Mouse (Mus musculus) limb, embryonic 14.5 days (tissue): ENCODE results near the gene Srrt. TPM values are rescaled to one million over a fixed set of nuclear protein-coding genes. Genes with fewer than 3 reads are reported as not detected.
A peak's percentile ranks its signal among the peaks of the same experiment; 100 is the strongest.

Experiments
- ATAC-seq: fragments of 200-750 bp; cut with Nextera tagmentation; 2 replicates; pipeline ENCODE4 v1.8.0; 2017; ENCODE audit warnings: low read depth, moderate number of reproducible peaks, moderate TSS enrichment; ENCODE audit not compliant: low FRiP score
- DNase-seq: peaks from one replicate; pipeline ENCODE4 v3.0.0-alpha.2; 2015; ENCODE audit warnings: low spot score
- H3K27ac ChIP-seq: fragments of 300-500 bp; sonication (generic); replicated peaks from 2 replicates; pipeline ENCODE4 v1.5.1; 2014; ENCODE audit warnings: low read depth, mild to moderate bottlenecking, low read length, moderate library complexity, mixed read lengths
- H3K27me3 ChIP-seq: fragments of 300-500 bp; sonication (generic); 2 replicates; pipeline ENCODE4 v1.6.1; 2014; ENCODE audit warnings: low read length, mixed read lengths; ENCODE audit not compliant: control insufficient read depth, insufficient read depth
- H3K36me3 ChIP-seq: fragments of 300-500 bp; sonication (generic); 2 replicates; pipeline ENCODE4 v1.6.1; 2014; ENCODE audit warnings: mild to moderate bottlenecking, low read length, moderate library complexity, mixed read lengths; ENCODE audit not compliant: control insufficient read depth, insufficient read depth
- H3K4me1 ChIP-seq: fragments of 300-500 bp; sonication (generic); 2 replicates; pipeline ENCODE4 v1.6.1; 2014; ENCODE audit warnings: antibody characterized with exemption, low read length, mixed read lengths; ENCODE audit not compliant: control insufficient read depth, insufficient read depth
- H3K4me2 ChIP-seq: fragments of 300-500 bp; sonication (generic); replicated peaks from 2 replicates; pipeline ENCODE4 v1.6.1; 2014; ENCODE audit warnings: low read depth, mild to moderate bottlenecking, low read length, moderate library complexity; ENCODE audit not compliant: severe bottlenecking
- H3K4me3 ChIP-seq: fragments of 300-500 bp; sonication (generic); replicated peaks from 2 replicates; pipeline ENCODE4 v1.5.1; 2014; ENCODE audit warnings: low read length
- H3K9ac ChIP-seq: fragments of 300-500 bp; sonication (generic); 2 replicates; pipeline ENCODE4 v1.6.1; 2014; ENCODE audit warnings: mild to moderate bottlenecking, low read depth, low read length, moderate library complexity; ENCODE audit not compliant: severe bottlenecking
- H3K9me3 ChIP-seq: fragments of 300-500 bp; sonication (generic); 2 replicates; pipeline ENCODE4 v1.6.1; 2016; ENCODE audit warnings: low read length; ENCODE audit not compliant: control insufficient read depth
- POLR2A ChIP-seq: fragments of 200-500 bp; IDR thresholded peaks from 2 replicates; pipeline ENCODE4 v1.8.0; 2012; ENCODE audit warnings: inconsistent platforms, mild to moderate bottlenecking, moderate library complexity, borderline replicate concordance; ENCODE audit not compliant: insufficient read depth, insufficient read length; ENCODE audit errors: extremely low read depth
- WGBS: fragments of 180-500 bp; shearing (Covaris S2); extraction: QIAGEN DNeasy Blood & Tissue Kit; methylation state at CpG from one replicate; pipeline ENCODE4 v1.1.7; 2014; 5-methylcytosine and 5-hydroxymethylcytosine counted together
- polyA plus RNA-seq, 2 experiments: library from polyadenylated mRNA; depleted of rRNA in 1 of 2; stranded (reverse) in 1 of 2; unstranded in 1 of 2; fragments of >200 nt; fragmentation: Nextera tagmentation in 1 of 2; extraction: Ambion mirVana in 1 of 2; gene quantifications; 2 replicates each; pipeline versions ENCODE4 v1.2.1 to v1.2.3; 2012 to 2014

Srrt gene
- polyA plus RNA-seq, 2 experiments, result 104 to 300 TPM

DNA sequence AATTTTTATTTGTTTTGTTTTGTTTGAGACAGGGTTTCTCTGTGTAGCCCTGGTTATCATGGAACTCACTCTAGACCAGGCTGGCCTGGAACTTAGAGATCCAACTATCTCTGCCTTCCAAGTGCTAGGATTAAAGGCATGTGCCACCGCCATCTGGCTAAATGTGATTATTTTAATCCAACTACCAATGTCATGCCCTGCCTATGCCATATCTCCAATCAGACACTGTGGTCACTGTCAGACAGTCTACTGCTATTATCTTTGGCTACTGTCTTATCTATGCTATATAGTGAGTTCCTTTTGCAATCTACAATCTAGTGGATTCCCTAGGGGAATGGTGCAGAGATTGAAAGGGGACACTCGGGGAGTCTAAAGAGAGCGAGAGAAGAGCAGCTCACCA is 13.5 kb upstream of the Srrt start:
- no peaks in the 10 kb centered on the region for H3K9me3 ChIP-seq
- H3K27ac ChIP-seq, result no peak overlapping the region
- H3K4me3 ChIP-seq, result no peak overlapping the region
- WGBS, result 96% methylated on average over 3 of the region's 3 CpGs
- H3K4me1 ChIP-seq, result no peaks in the 10 kb centered on the region
- DNase-seq (no peak), ATAC-seq (no peak)
- no peak overlapping the region for H3K9ac ChIP-seq
- TF ChIP-seq POLR2A, result no peak
- H3K27me3 ChIP-seq, result no peaks in the 10 kb centered on the region
- no peak overlapping the region for H3K4me2 ChIP-seq
- peaks cover 67% of the 10 kb centered on the region for H3K36me3 ChIP-seq

DNA sequence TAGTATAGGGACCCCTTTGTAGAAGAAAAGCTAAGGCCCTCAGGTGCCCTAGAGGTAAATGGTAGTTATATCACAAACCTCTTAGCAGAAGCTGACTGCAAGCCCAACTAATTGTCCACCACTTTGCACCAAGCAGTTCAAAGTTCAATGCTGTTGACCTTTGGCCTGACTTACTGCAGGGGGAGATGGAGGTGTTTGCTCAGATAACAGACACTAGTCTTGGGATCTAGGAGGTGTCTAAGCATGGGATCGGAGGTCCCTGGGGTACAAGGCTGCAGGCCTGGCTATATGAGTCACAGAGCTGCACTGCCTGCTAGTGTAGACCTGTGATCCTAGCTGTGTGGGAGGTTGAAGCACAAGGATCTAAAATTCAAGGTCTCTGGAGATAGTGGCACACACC is 11.1 kb upstream of the Srrt start:
- WGBS, result 91% methylated on average over 1 of the region's 1 CpGs
- Histone ChIP-seq H3K36me3 (peaks cover 62% of the 10 kb centered on the region), H3K4me1 (peaks cover 16% of the 10 kb centered on the region), H3K4me2 (no peak overlapping the region), H3K4me3 (no peak overlapping the region), H3K9ac (no peak overlapping the region), H3K9me3 (no peaks in the 10 kb centered on the region), H3K27ac (no peak overlapping the region), H3K27me3 (no peaks in the 10 kb centered on the region)
- ATAC-seq, result no peak
- no peak for DNase-seq
- no peak for TF ChIP-seq POLR2A

DNA sequence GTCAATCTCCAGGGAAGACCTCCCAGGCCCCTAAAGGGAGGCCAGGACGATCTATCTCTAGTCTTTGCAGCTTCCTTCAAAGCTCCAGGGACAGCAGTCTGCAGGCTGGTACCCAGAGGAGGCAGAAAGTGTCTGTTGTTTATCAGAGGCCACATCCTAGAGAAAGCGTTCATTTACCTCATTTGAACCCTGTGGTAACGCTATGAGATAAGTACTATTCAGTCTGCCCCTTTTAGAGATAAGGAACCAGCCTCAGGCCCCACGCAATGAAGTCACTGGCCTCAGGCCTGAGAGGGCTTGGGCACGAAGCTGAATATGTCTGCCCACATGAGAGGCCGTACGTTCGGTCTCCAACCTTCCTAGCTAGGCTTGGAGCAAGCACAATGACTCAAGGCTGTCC is 9.9 kb upstream of the Srrt start:
- peaks cover 24% of the 10 kb centered on the region for H3K4me1 ChIP-seq
- no peaks in the 10 kb centered on the region for H3K27me3 ChIP-seq
- peaks cover 55% of the 10 kb centered on the region for H3K36me3 ChIP-seq
- H3K4me3 ChIP-seq, result no peak overlapping the region
- TF ChIP-seq POLR2A, result no peak
- ATAC-seq, result no peak
- no peak overlapping the region for H3K27ac ChIP-seq
- 89% methylated on average over 8 of the region's 8 CpGs for WGBS
- no peak overlapping the region for H3K9ac ChIP-seq
- DNase-seq, result no peak
- no peaks in the 10 kb centered on the region for H3K9me3 ChIP-seq
- no peak overlapping the region for H3K4me2 ChIP-seq

DNA sequence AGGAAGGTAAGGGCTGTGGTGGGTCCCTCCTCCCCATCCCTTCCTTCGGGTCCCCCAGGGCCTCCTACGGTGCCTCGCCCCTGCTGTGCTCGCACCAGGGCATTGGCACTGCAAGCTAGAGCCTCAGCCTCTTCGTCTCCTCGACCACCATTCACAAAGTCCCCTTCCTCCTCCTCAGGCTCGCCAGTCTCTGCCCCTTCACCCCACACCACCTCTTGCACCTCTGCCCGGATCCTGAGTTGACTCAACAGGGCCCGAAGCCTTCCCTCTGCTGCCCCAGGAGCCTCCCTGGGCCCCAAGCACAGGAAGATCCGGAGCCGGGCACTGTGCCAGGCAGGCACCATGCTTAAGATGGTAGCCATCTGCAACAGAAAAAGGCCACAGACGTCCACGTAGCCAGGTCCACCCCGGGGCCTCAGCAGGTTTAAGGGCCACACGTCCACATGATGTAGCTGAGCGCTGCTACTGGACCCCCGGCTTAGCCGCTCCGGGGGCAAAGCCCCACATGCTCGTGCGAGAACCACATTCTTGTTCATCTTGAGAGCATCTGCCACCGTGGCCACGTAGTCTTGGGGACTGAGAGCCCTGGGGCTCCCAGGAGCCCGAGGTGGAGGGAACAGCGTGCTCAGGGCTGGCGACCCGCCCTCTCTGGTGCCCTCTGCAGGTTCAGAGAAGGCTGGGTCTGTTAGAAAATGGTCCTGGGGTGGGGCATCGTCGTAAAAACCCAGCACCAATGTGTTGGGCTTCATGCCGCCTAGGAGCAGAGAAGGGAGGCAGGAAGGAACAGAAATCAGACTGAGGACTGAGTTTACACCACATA is 7.8 kb upstream of the Srrt start:
- peak overlapping the region; percentile 31 for H3K9ac ChIP-seq
- no peaks in the 10 kb centered on the region for H3K27me3 ChIP-seq
- H3K27ac ChIP-seq, result peak overlapping the region; percentile 96
- peak overlapping the region; percentile 71; the same call in 1 of the 2 replicates for H3K4me3 ChIP-seq
- peaks cover 61% of the 10 kb centered on the region for H3K36me3 ChIP-seq
- H3K9me3 ChIP-seq, result no peaks in the 10 kb centered on the region
- H3K4me2 ChIP-seq, result peak overlapping the region; percentile 94
- peaks cover 29% of the 10 kb centered on the region for H3K4me1 ChIP-seq
- DNase-seq (no peak), ATAC-seq (no peak)
- WGBS, result 46% methylated on average over 30 of the region's 30 CpGs
- no peak for TF ChIP-seq POLR2A

DNA sequence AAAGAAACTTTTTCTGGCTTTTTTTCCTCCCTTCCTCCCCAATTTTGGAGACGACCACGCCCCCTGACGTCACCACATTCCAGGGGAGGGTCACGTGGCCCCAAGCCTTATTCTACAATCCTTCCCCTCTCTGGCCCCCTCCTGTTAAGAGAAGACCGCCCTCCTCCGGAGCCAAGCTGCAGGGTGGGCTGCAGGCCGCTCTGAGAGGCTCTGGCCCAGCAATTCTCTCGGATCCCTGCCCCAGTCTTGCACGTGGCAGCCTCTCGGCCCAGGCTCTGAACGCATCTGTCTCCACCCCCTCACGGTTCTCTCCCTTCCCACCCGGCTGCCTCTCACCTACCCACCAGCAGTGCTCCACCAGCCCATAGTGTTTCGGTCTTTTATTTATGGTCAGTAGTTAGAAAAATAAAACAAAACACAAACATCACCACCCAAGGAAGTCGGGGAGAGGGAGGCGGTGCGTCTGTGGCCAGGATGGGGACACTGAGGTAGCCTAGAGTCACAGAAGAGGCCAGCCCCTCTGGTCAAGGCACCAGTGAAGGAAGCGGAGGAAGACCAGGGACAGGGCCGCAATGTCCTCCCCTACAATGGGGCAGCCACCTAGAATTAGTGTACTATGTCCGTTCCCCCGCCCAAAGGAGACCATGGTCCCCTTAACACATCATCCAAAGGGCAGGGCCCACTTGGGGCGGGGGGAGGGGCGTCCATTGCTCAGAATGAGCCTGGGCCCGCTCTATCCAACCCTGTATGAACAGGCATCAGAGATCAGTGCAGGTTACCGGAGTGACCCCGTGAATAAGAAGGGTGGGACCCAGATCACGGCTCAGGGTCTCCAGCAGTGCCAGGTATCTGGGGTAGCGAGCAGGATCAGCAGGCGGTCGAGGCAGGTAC is 7.0 kb upstream of the Srrt start, which contains the start of gene Trip6:
Gene Trip6 (minus strand): TSS at position 212 of the 891 bp plus-strand sequence.
- peak within 1 kb of the TSS; percentile 71 for H3K4me3 ChIP-seq
- H3K27ac ChIP-seq, result peak within 1 kb of the TSS; percentile 96
- DNase-seq, result peak; percentile 97
- ATAC-seq, result peak; percentile 96
- H3K9me3 ChIP-seq, result no peaks in the 10 kb centered on the region
- peaks cover 61% of the 10 kb centered on the region for H3K36me3 ChIP-seq
- WGBS, result 15% methylated on average over 27 of the region's 30 CpGs
- no peaks in the 10 kb centered on the region for H3K27me3 ChIP-seq
- H3K4me2 ChIP-seq, result peak within 1 kb of the TSS; percentile 94
- peak within 1 kb of the TSS; percentile 84 for H3K9ac ChIP-seq
- H3K4me1 ChIP-seq, result peaks cover 29% of the 10 kb centered on the region
- 0 out of 2 replicates have a peak, but pooled peaks have one; percentile 37 for TF ChIP-seq POLR2A
